Mouse (Mus musculus) cerebellum, adult 9-11 months (tissue): ENCODE measurements around the gene Hjurp.

Experiments
- DNase-seq: peaks from one replicate; pipeline ENCODE4 v3.0.0; 2022

The Hjurp gene

DNA sequence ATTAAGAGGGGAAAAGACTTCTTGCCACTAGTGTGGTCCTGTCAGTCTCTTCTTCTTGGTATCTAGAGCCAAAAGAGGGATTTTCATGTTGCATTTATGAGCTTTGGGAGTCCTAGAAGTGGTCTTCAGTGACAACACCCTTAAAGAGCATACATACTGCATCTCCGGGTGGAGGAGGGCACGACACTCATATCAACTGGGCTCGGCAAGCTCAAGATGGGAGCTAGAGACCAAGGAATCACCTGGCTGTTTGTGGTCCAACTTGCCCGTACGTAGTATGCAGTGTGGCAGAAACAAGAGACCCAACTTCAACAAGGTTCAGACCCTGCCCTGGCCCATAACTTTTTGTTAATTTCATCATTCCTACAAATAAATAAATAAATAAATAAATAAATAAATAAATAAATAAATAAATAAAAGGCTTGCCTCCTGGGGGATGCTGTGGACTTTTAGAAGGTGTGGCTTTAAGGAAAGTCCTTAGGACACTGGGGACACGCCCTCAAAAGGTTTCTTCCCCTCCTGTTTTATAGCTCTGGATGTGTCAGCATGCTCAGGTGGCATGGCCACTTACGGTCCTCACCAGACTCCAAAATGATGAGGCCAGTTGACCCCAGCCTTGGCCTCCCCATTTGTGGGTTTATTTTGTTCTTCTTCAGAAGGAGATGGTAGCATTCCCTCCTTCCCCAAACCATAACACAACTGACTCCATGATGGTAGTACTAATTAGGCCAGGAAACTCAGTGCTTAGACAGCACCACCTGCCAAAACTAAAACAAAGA lies 20.2 kb upstream of the Hjurp start:
- DNase-seq = no peak

DNA sequence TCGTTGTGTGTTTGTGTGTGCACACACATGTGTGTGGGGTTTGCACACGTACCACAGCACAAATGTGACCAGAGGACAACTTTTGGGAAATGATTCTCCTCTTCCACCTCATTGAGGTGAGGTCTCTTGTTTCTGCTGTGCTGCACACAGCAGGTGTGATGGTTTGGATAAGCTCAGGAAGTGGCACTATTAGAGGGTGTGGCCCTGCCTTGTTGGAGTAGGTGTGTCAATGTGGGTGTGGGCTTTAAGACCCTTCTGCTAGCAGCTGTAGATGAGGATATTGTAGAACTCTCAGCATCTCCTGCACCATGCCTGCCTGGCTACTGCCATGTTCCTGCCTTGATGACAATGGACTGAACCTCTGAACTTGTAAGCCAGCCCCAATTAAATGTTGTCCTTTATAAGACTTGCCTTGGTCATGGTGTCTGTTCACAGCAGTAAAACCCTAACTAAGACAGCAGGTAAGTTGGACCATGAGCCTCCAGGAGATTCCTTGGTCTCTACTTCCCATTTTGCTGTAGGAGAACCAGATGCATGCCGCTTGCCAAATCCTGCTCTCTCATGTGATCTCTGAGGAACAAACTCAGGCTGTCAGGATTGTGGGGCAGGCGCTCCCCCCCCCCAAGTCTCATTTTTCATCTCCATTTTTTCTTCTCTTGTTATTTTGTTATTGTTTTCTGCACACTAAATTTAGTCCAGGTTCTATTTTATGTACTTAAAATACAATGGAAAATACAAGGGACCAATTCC lies 18.9 kb upstream of the Hjurp start:
- no peak for DNase-seq

- DNase-seq = no peak
Measured at GRCm38 (mm10) chr1:88294650-88295049, 17.2 kb upstream of the Hjurp start.

GRCm38 (mm10) chr1:88292057-88292456 lies 14.6 kb upstream of the Hjurp start:
- no peak for DNase-seq

DNA sequence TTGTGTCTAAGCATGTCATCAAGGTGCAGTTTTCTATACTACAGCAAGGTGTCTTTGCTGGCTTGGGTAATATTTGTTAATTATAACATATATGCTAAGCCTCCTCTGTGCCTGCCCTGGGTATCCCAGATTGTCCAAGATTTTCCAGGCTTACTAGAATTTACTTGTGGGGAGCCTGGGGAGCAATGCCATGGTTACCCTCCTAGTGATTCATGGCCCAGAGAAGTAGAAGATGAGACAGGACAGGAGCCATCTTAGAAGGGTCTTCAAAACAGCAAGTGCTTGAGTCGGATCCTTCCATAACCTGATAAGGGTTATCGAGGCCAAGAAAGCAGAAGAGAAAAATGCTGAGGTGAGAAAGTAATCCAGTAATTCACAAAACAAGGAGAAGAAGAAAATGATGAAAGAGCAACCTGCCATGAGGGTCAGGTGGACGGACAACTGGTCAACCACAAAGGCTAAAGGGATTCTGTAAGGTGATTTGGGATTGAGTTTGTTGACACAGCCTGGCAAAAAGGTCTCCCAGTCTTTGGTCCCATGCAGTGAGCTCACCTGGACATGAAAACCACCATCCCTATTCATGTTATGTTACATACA lies 14.1 kb upstream of the Hjurp start:
- DNase-seq = no peak

DNA sequence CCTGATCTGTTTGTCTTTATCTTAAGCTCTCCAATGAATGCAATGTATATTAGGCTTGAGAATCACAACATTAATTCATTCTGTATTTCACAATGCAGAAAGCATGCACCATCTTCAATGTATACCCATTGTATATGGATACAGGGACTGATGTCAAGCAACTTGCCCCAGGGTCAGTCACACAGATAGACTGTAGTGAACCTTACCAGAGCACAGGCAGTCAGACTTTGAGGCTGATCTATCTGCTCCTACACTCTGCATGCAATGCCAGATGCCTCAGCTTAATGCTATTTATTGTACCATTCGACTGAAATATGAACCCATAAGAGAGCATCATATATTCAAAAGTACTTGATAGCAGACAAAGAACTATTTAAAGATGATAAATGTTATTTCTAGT lies 13.1 kb upstream of the Hjurp start:
- no peak for DNase-seq

DNA sequence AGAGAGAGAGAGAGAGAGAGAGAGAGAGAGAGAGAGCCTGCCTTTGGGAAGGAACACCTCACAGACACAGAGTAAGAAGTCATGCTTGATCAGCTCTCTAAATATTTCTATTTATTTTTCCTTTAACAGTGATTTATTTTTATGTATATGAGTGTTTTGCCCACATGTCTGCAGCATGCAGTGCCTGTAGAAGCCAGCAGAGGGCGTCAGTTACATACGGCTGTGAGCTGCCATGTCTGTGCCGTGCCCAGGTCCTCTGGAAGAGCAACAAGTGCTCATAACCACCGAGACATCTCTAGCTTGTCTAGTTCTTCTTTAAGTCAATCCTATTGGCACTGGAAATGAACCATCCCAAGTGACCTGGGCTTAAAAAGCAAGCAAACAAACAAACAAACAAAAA lies 12.5 kb upstream of the Hjurp start:
- no peak for DNase-seq

- DNase-seq = no peak
Measured at GRCm38 (mm10) chr1:88289152-88289551, 11.7 kb upstream of the Hjurp start.

GRCm38 (mm10) chr1:88288789-88289127 lies 11.3 kb upstream of the Hjurp start:
- no peak for DNase-seq

- no peak for DNase-seq
Measured at GRCm38 (mm10) chr1:88288056-88288788, 10.8 kb upstream of the Hjurp start.

- DNase-seq = no peak
Measured at GRCm38 (mm10) chr1:88287697-88287980, 10.2 kb upstream of the Hjurp start.

- DNase-seq = no peak
Measured at GRCm38 (mm10) chr1:88286887-88287696, 9.7 kb upstream of the Hjurp start.

GRCm38 (mm10) chr1:88286136-88286845 lies 8.9 kb upstream of the Hjurp start:
- DNase-seq = no peak

- no peak for DNase-seq
Measured at GRCm38 (mm10) chr1:88285652-88286051, 8.2 kb upstream of the Hjurp start.

GRCm38 (mm10) chr1:88284946-88285320 lies 7.5 kb upstream of the Hjurp start:
- DNase-seq = no peak

GRCm38 (mm10) chr1:88284228-88284945 lies 7.0 kb upstream of the Hjurp start:
- DNase-seq = no peak

DNA sequence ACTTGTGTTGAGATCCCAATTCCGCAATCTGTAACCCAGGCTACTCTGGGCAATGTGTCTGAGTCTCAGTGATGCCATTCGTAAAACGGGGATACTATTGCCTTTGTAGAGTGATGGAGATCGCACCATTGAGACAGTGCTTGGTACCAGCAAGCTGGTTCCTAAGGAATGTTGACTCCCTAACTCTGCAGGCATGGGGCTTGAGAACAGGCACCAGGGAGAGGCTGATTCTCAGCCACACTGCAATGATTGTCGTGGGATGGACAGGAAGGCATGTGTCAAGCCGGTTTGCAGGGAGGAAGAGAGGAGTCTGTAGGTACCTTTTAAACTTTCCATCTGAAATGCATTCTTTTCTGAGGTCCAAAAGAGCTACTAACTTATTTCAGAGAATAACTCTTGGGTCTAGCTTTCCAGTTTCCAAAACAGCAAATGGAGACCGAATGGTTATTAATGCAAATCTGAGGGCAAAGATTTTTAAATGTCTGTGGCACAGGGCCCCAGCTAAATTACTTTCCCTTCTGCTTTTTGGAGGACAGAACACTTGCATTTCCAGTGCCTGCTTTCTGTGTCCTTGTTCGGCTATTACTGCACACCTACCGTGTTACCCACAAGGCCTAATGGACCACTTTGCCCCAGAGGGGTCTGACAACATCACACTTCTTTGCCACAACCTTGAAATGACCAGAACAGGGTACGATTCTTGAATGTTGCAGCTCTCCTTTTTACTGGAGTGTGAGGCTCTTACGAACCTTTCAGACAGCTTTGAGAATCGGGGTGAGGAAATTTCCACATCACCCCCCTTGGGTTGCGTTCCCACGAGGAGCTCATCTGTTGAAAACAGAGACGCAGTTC lies 6.2 kb upstream of the Hjurp start:
- no peak for DNase-seq

- no peak for DNase-seq
Measured at GRCm38 (mm10) chr1:88282301-88282700, 4.9 kb upstream of the Hjurp start.

GRCm38 (mm10) chr1:88280006-88280690 lies 2.7 kb upstream of the Hjurp start:
- no peak for DNase-seq
